Mouse (Mus musculus) large intestine, adult 2 months (tissue): ENCODE results near the gene Slc12a6. TPM values are rescaled to one million over a fixed set of nuclear protein-coding genes. Genes with fewer than 3 reads are reported as not detected.
A peak's percentile ranks its signal among the peaks of the same experiment; 100 is the strongest.

Experiments
- DNase-seq: peaks from one replicate; pipeline ENCODE4 v3.0.0-alpha.2; 2012; ENCODE audit warnings: low read depth, low spot score
- WGBS: fragments of 180-500 bp; shearing (Covaris S2); methylation state at CpG from one replicate; pipeline ENCODE4 v1.1.7; 2018; 5-methylcytosine and 5-hydroxymethylcytosine counted together
- polyA plus RNA-seq: library from polyadenylated mRNA; depleted of rRNA; stranded (reverse); fragments of >200 nt; gene quantifications from 2 replicates; pipeline ENCODE4 v1.2.3, GENCODE M21; 2012; rRNA removed

The Slc12a6 gene
- polyA plus RNA-seq, 1 experiment, result 15.2 TPM

- DNase-seq, result peak; percentile 75
- WGBS, result under 1% methylated on average over 72 of the region's 72 CpGs
Measured at GRCm38 (mm10) chr2:112378973-112379898, 113.6 kb downstream of the Slc12a6 start, which contains the start of gene Katnbl1. Katnbl1 (plus strand) TSS chr2:112379211.

- DNase-seq, result no peak
- WGBS, result 9% methylated on average over 8 of the region's 8 CpGs
Measured at GRCm38 (mm10) chr2:112380131-112380530, 114.5 kb downstream of the Slc12a6 start.

GRCm38 (mm10) chr2:112381219-112381618 lies 115.6 kb downstream of the Slc12a6 start:
- WGBS, result 90% methylated on average over 1 of the region's 1 CpGs
- DNase-seq, result no peak

GRCm38 (mm10) chr2:112390843-112391242 lies 125.2 kb downstream of the Slc12a6 start:
- WGBS, result 84% methylated on average over 5 of the region's 5 CpGs
- no peak for DNase-seq

- no peak for DNase-seq
- WGBS, result 85% methylated on average over 4 of the region's 4 CpGs
Measured at GRCm38 (mm10) chr2:112391346-112392000, 125.8 kb downstream of the Slc12a6 start.

GRCm38 (mm10) chr2:112392689-112393088 lies 127.1 kb downstream of the Slc12a6 start:
- WGBS, result 83% methylated on average over 1 of the region's 1 CpGs
- DNase-seq, result no peak

GRCm38 (mm10) chr2:112393958-112394357 lies 128.3 kb downstream of the Slc12a6 start:
- DNase-seq, result no peak

- DNase-seq, result no peak
- 16% methylated on average over 1 of the region's 1 CpGs for WGBS
Measured at GRCm38 (mm10) chr2:112396649-112397048, 131.0 kb downstream of the Slc12a6 start.

GRCm38 (mm10) chr2:112407030-112407429 lies 141.4 kb downstream of the Slc12a6 start:
- WGBS, result 80% methylated on average over 3 of the region's 3 CpGs
- no peak for DNase-seq

Other genes starting within 250 kb of the Slc12a6 start
- not detected in 2 replicates for gene Olfr1311, start 241.4 kb upstream of the Slc12a6 start, polyA plus RNA-seq
- not detected in 2 replicates for gene Olfr1312, start 215.6 kb upstream of the Slc12a6 start, polyA plus RNA-seq
- not detected in 2 replicates for gene Olfr1313, start 188.0 kb upstream of the Slc12a6 start, polyA plus RNA-seq
- gene Olfr1314, start 169.0 kb upstream of the Slc12a6 start, polyA plus RNA-seq, result not detected in 2 replicates
- not detected in 2 replicates for gene Olfr1315-ps1, start 150.4 kb upstream of the Slc12a6 start, polyA plus RNA-seq
- gene Olfr1316, start 130.8 kb upstream of the Slc12a6 start, polyA plus RNA-seq, result not detected in 2 replicates
- not detected in 2 replicates for gene Olfr1317, start 125.5 kb upstream of the Slc12a6 start, polyA plus RNA-seq
- gene Olfr1318, start 111.6 kb upstream of the Slc12a6 start, polyA plus RNA-seq, result not detected in 2 replicates
- gene Lpcat4, start 26.4 kb upstream of the Slc12a6 start, polyA plus RNA-seq, result 55.7 and 150 TPM in 2 replicates
- gene Nutm1, start 6.5 kb upstream of the Slc12a6 start, polyA plus RNA-seq, result not detected in 2 replicates
- 96.1 and 105 TPM in 2 replicates for gene Nop10, start 3.9 kb upstream of the Slc12a6 start, polyA plus RNA-seq
- 0.02 TPM in 1 of 2 replicates, not detected in the other for gene Gm21985, start 489 bp downstream of the Slc12a6 start, polyA plus RNA-seq
- 84.9 and 87.0 TPM in 2 replicates for gene Emc4, start 102.2 kb downstream of the Slc12a6 start, polyA plus RNA-seq
- gene Katnbl1, start 113.4 kb downstream of the Slc12a6 start, polyA plus RNA-seq, result 1.8 and 2.2 TPM in 2 replicates
- 6.4 and 6.6 TPM in 2 replicates for gene Emc7, start 189.2 kb downstream of the Slc12a6 start, polyA plus RNA-seq
- not detected in 2 replicates for gene Chrm5, start 214.9 kb downstream of the Slc12a6 start, polyA plus RNA-seq
- 8.5 and 9.6 TPM in 2 replicates for gene Aven, start 227.1 kb downstream of the Slc12a6 start, polyA plus RNA-seq